Mouse (Mus musculus) kidney, adult 18-20 months (tissue): Measurements from ENCODE around the gene Pcbp1.
A peak's percentile ranks its signal among the peaks of the same experiment; 100 is the strongest.
"Not testable (repeated sequence)": the region's sequence is repeated elsewhere in the genome, so short reads cannot be mapped to it uniquely, and the experiment has no call there.

Source experiments
- DNase-seq: peaks from one replicate; pipeline ENCODE4 v3.0.0; 2021

The Pcbp1 gene

DNA sequence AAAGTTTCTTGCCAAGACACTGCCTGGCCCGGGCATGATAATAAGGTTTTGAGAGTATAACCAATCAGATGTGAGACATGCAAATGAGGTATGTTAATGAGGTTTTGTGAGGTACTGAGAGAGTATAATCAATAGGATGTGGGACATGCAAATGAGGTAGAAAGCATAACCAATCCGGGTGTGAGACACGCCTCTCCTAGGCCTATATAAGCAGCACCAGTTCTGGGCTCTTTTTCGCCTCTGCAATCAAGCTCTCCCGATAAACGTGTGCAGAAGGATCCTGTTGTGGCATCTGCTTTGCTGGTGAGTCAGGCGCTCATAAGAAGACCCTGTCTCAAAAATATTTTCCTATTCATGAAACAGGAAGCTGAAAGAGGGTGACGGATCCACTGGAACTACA is 35.7 kb downstream of the Pcbp1 start:
- DNase-seq, result not testable (repeated sequence)

GRCm38 (mm10) chr6:86489945-86490344 is 36.2 kb downstream of the Pcbp1 start:
- no peak for DNase-seq

DNA sequence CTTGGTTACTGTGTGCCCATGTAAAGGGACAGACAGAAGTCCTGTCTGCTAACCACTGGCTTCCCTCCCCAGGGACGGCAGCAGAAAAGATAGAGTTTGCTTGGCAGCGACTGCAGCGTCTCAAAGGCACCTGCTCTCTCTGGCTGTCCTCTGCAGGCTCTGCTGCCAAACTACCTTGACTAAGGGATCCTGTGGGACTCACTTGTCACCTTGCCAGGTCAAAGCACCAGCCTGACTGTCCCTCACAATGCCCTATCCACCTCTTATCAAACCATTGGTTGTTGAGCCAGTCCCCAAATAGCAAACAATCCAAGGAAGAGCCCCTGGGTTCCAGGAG is 38.0 kb downstream of the Pcbp1 start:
- DNase-seq, result no peak

DNA sequence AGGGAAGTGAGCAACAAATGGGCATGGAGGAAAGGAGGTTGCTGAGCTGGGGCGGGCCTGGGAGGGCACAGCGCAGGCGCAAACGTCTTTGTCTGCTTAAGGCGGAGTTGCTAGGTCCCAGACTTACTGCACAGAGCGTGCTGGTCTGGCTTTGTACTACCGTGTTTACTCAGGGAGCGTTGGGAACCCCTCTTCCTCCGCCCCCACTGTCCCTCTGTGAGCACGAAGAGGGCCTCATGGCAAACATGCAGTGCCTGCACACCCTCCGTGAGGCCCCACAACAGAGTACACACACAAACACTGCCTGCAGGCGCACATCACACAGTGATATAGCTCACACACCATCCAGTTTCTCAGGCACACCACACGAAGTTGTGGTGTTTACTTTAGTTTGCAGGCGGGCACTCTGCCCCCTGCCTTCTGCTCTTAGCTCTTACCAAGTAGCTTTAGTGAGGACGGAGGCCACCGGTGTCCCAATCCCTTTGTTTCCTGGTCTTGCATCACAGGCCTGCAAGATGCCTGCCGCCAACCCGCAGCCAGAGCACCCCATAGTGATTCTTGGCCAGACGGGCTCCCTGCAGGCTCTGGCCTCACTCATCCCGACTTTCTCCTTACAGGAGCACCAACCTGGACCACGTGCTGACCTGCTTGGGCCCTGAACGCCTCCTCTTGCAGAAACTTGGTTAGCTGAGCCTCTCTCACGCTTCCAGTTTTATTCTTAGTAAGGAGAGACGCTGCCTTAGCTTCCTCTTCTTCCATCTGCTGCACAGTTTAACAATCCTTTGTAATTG is 38.6 kb downstream of the Pcbp1 start:
- peak; percentile 67 for DNase-seq

GRCm38 (mm10) chr6:86485943-86486640 is 40.0 kb downstream of the Pcbp1 start:
- DNase-seq, result peak; percentile 46

DNA sequence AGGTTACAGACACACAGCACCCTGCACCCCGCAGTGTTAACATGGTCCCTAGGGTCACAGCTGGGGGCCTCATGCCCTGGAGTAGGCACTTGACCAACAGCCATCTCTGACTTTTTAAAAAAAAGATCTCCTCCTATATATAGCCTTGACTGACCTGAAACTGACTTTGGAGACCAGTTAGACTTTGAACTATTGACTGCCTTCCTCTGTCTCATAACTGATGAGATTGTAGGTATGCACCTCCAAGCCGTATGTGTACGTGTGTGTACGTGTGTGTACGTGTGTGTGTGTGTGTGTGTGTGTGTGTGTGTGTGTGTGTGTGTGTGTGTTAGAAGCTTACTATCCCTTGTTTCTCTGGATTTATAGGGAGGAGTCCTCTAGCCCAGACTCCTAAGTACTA is 44.2 kb downstream of the Pcbp1 start:
- DNase-seq, result no peak

- DNase-seq, result peak; percentile 73
Observed at GRCm38 (mm10) chr6:86480189-86480831, 45.8 kb downstream of the Pcbp1 start.

DNA sequence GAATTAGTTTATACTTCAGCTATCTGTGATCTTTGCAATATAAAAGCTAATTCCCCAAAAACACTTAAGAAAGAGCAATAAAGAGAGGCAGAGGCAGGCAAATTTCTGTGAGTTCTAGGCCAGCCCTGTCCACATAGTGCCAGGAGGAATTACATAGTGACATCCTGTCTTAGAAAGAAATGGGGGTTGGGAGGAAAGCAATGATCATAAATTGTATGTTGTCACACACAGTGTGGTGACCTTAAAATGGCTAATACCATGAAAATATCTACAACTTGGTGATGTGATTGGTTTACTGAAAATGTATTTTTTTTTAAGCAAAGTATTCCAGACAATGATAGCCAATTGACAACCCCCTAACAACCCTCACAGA is 46.3 kb downstream of the Pcbp1 start:
- DNase-seq, result no peak

- peak; percentile 50 for DNase-seq
Observed at GRCm38 (mm10) chr6:86479311-86479710, 46.8 kb downstream of the Pcbp1 start.

GRCm38 (mm10) chr6:86476931-86477330 is 49.2 kb downstream of the Pcbp1 start:
- DNase-seq, result no peak

- no peak for DNase-seq
Observed at GRCm38 (mm10) chr6:86475462-86476167, 50.5 kb downstream of the Pcbp1 start.

DNA sequence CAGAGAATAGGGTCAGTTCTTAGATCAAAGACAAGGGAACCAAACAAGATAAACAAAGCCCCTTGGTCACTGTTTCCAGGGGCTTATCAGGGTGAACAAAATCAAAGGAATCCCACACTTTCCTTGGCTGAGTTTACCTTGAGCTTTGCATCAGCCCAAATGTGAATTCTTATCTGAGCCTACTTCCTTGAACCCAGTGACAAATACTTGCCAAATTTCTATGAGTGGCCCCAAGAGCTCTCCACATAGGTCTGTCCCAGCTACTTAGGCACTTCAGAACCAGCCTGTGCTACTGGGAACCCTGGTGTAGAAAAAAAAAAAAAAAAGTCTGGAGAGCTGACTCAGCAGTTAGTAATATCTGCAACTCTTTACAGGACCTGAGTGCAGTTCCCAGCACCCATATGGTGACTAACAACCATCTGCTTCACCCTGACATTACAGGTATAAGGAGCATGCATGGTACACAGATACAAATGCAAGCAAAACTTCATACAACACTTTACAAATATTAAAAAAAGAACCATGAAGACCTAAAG is 51.4 kb downstream of the Pcbp1 start:
- DNase-seq, result no peak
